Mouse (Mus musculus) intestine, embryonic 14.5 days (tissue): ENCODE data around the gene Nsun2. TPM values are rescaled to one million over a fixed set of nuclear protein-coding genes. Genes with fewer than 3 reads are reported as not detected.
"Not testable (repeated sequence)": the region's sequence is repeated elsewhere in the genome, so short reads cannot be mapped to it uniquely, and the experiment has no call there.

ENCODE experiments used
- ATAC-seq: fragments of 200-750 bp; cut with Nextera tagmentation; replicated peaks from 2 replicates; pipeline ENCODE4 v1.8.0; 2017; ENCODE audit warnings: low read depth, moderate number of reproducible peaks, moderate TSS enrichment, moderate library complexity; ENCODE audit not compliant: low FRiP score, low TSS enrichment
- DNase-seq: peaks from one replicate; pipeline ENCODE4 v3.0.0-alpha.2; 2018; ENCODE audit warnings: low spot score
- H3K27ac ChIP-seq: fragments of 300-500 bp; sonication (generic); 2 replicates; pipeline ENCODE4 v1.5.1; 2014; ENCODE audit warnings: low read depth, mild to moderate bottlenecking, control low read depth
- H3K27me3 ChIP-seq: fragments of 300-500 bp; sonication (generic); replicated peaks from 2 replicates; pipeline ENCODE4 v1.6.1; 2014; ENCODE audit warnings: low read length, control low read depth; ENCODE audit not compliant: control insufficient read depth, insufficient read depth
- H3K36me3 ChIP-seq: fragments of 300-500 bp; sonication (generic); 2 replicates; pipeline ENCODE4 v1.6.1; 2014; ENCODE audit warnings: low read length, control low read depth; ENCODE audit not compliant: control insufficient read depth, insufficient read depth
- H3K4me1 ChIP-seq: fragments of 300-500 bp; sonication (generic); replicated peaks from 2 replicates; pipeline ENCODE4 v1.6.1; 2014; ENCODE audit warnings: low read length, control low read depth, mixed read lengths; ENCODE audit not compliant: control insufficient read depth, insufficient read depth
- H3K4me2 ChIP-seq: fragments of 300-500 bp; sonication (generic); 2 replicates; pipeline ENCODE4 v1.6.1; 2014; ENCODE audit warnings: low read length
- H3K4me3 ChIP-seq: fragments of 300-500 bp; sonication (generic); 2 replicates; pipeline ENCODE4 v1.5.1; 2014; ENCODE audit warnings: low read depth, low read length, control low read depth, mixed read lengths
- H3K9ac ChIP-seq: fragments of 300-500 bp; sonication (generic); 2 replicates; pipeline ENCODE4 v1.6.1; 2014; ENCODE audit warnings: mild to moderate bottlenecking, low read length
- H3K9me3 ChIP-seq: fragments of 300-500 bp; sonication (generic); 2 replicates; pipeline ENCODE4 v1.6.1; 2016; ENCODE audit warnings: low read length, control low read depth; ENCODE audit not compliant: control insufficient read depth
- WGBS: fragments of 180-500 bp; shearing (Covaris S2); extraction: QIAGEN DNeasy Blood & Tissue Kit; methylation state at CpG from one replicate; pipeline ENCODE4 v1.1.7; 2014; 5-methylcytosine and 5-hydroxymethylcytosine counted together
- polyA plus RNA-seq: library from polyadenylated mRNA; unstranded; fragments of >200 nt; fragmentation: Nextera tagmentation; extraction: Ambion mirVana; gene quantifications from 2 replicates; pipeline ENCODE4 v1.2.1, GENCODE M21; 2014

The Nsun2 gene
- polyA plus RNA-seq, 1 experiment from 2014 or later, result 141 TPM

GRCm38 (mm10) chr13:69563905-69564304, 30.4 kb downstream of the Nsun2 start:
- no peaks in the 10 kb centered on the region for H3K36me3 ChIP-seq
- ATAC-seq (peak; percentile 83), DNase-seq (no peak)
- H3K4me1 ChIP-seq, result no peaks in the 10 kb centered on the region
- no peak overlapping the region for H3K9ac ChIP-seq
- H3K9me3 ChIP-seq, result no peaks in the 10 kb centered on the region
- H3K27me3 ChIP-seq, result no peaks in the 10 kb centered on the region
- H3K4me2 ChIP-seq, result peak overlapping the region; percentile 26
- 58% methylated on average over 3 of the region's 3 CpGs for WGBS
- no peak overlapping the region for H3K27ac ChIP-seq
- no peak overlapping the region for H3K4me3 ChIP-seq

GRCm38 (mm10) chr13:69564573-69564972, 31.0 kb downstream of the Nsun2 start:
- no peaks in the 10 kb centered on the region for H3K4me1 ChIP-seq
- DNase-seq (no peak), ATAC-seq (no peak)
- H3K9me3 ChIP-seq, result no peaks in the 10 kb centered on the region
- no peaks in the 10 kb centered on the region for H3K27me3 ChIP-seq
- no peaks in the 10 kb centered on the region for H3K36me3 ChIP-seq
- no peak overlapping the region for H3K9ac ChIP-seq
- H3K27ac ChIP-seq, result no peak overlapping the region
- no peak overlapping the region for H3K4me2 ChIP-seq
- no peak overlapping the region for H3K4me3 ChIP-seq

GRCm38 (mm10) chr13:69565401-69565800, 31.9 kb downstream of the Nsun2 start:
- not testable (repeated sequence) for H3K4me1 ChIP-seq, H3K4me2 ChIP-seq, H3K27ac ChIP-seq, H3K36me3 ChIP-seq, DNase-seq, H3K9ac ChIP-seq, H3K4me3 ChIP-seq, H3K9me3 ChIP-seq, ATAC-seq, H3K27me3 ChIP-seq
- 87% methylated on average over 4 of the region's 4 CpGs for WGBS

GRCm38 (mm10) chr13:69569201-69569600, 35.7 kb downstream of the Nsun2 start:
- Histone ChIP-seq H3K4me2 (no peak overlapping the region), H3K4me1 (no peaks in the 10 kb centered on the region), H3K9ac (no peak overlapping the region), H3K36me3 (no peaks in the 10 kb centered on the region), H3K4me3 (no peak overlapping the region), H3K27ac (no peak overlapping the region), H3K27me3 (no peaks in the 10 kb centered on the region), H3K9me3 (no peaks in the 10 kb centered on the region)
- WGBS, result 84% methylated on average over 9 of the region's 9 CpGs
- ATAC-seq (no peak), DNase-seq (no peak)

- ATAC-seq (no peak), DNase-seq (no peak)
- Histone ChIP-seq H3K4me1 (no peaks in the 10 kb centered on the region), H3K27ac (no peak overlapping the region), H3K4me2 (no peak overlapping the region), H3K4me3 (no peak overlapping the region), H3K9me3 (no peaks in the 10 kb centered on the region), H3K27me3 (no peaks in the 10 kb centered on the region), H3K9ac (no peak overlapping the region), H3K36me3 (no peaks in the 10 kb centered on the region)
- WGBS, result 89% methylated on average over 3 of the region's 3 CpGs
Measured at GRCm38 (mm10) chr13:69572594-69572993, 39.0 kb downstream of the Nsun2 start.

- WGBS, result 63% methylated on average over 11 of the region's 11 CpGs
- no peak overlapping the region for H3K27ac ChIP-seq
- no peak overlapping the region for H3K4me3 ChIP-seq
- DNase-seq (no peak), ATAC-seq (no peak)
- H3K4me2 ChIP-seq, result no peak overlapping the region
- no peaks in the 10 kb centered on the region for H3K9me3 ChIP-seq
- H3K4me1 ChIP-seq, result no peaks in the 10 kb centered on the region
- H3K9ac ChIP-seq, result no peak overlapping the region
- H3K27me3 ChIP-seq, result no peaks in the 10 kb centered on the region
- H3K36me3 ChIP-seq, result no peaks in the 10 kb centered on the region
Measured at GRCm38 (mm10) chr13:69576676-69577075, 43.1 kb downstream of the Nsun2 start.

GRCm38 (mm10) chr13:69577181-69577834, 43.8 kb downstream of the Nsun2 start:
- 92% methylated on average over 16 of the region's 16 CpGs for WGBS
- H3K36me3 ChIP-seq, result no peaks in the 10 kb centered on the region
- no peak overlapping the region for H3K9ac ChIP-seq
- H3K27ac ChIP-seq, result no peak overlapping the region
- no peaks in the 10 kb centered on the region for H3K27me3 ChIP-seq
- no peaks in the 10 kb centered on the region for H3K4me1 ChIP-seq
- ATAC-seq (no peak), DNase-seq (no peak)
- H3K4me2 ChIP-seq, result no peak overlapping the region
- H3K4me3 ChIP-seq, result no peak overlapping the region
- no peaks in the 10 kb centered on the region for H3K9me3 ChIP-seq

- Histone ChIP-seq H3K4me1 (no peaks in the 10 kb centered on the region), H3K9me3 (no peaks in the 10 kb centered on the region), H3K27ac (no peak overlapping the region), H3K27me3 (no peaks in the 10 kb centered on the region), H3K9ac (no peak overlapping the region), H3K36me3 (no peaks in the 10 kb centered on the region), H3K4me3 (no peak overlapping the region), H3K4me2 (no peak overlapping the region)
- WGBS, result 78% methylated on average over 6 of the region's 6 CpGs
- no peak for ATAC-seq
- DNase-seq, result no peak
Measured at GRCm38 (mm10) chr13:69582411-69582810, 48.9 kb downstream of the Nsun2 start.

- WGBS, result 87% methylated on average over 6 of the region's 6 CpGs
- ATAC-seq (no peak), DNase-seq (no peak)
- Histone ChIP-seq H3K27ac (no peak overlapping the region), H3K9ac (no peak overlapping the region), H3K27me3 (no peaks in the 10 kb centered on the region), H3K9me3 (no peaks in the 10 kb centered on the region), H3K4me2 (no peak overlapping the region), H3K4me3 (no peak overlapping the region), H3K36me3 (no peaks in the 10 kb centered on the region), H3K4me1 (no peaks in the 10 kb centered on the region)
Measured at GRCm38 (mm10) chr13:69583591-69583990, 50.0 kb downstream of the Nsun2 start.
